Mouse (Mus musculus) intestine, postnatal 0 days (tissue): ENCODE data around the gene Abat. TPM values are rescaled to one million over a fixed set of nuclear protein-coding genes. Genes with fewer than 3 reads are reported as not detected.
"Not testable (repeated sequence)": the region's sequence is repeated elsewhere in the genome, so short reads cannot be mapped to it uniquely, and the experiment has no call there.

ENCODE experiments used
- ATAC-seq: fragments of 200-750 bp; cut with Nextera tagmentation; 2 replicates; pipeline ENCODE4 v1.8.0; 2017; ENCODE audit warnings: mild to moderate bottlenecking, moderate TSS enrichment, moderate library complexity
- H3K27ac ChIP-seq: fragments of 300-500 bp; sonication (generic); 2 replicates; pipeline ENCODE4 v1.5.1; 2014; ENCODE audit warnings: mild to moderate bottlenecking, low read depth, low read length, moderate library complexity
- H3K27me3 ChIP-seq: fragments of 300-500 bp; sonication (generic); replicated peaks from 2 replicates; pipeline ENCODE4 v1.6.1; 2014; ENCODE audit warnings: low read length, mixed read lengths; ENCODE audit not compliant: control insufficient read depth, insufficient read depth
- H3K36me3 ChIP-seq: fragments of 300-500 bp; sonication (generic); 2 replicates; pipeline ENCODE4 v1.6.1; 2014; ENCODE audit warnings: mild to moderate bottlenecking, moderate library complexity; ENCODE audit not compliant: control insufficient read depth, insufficient read depth
- H3K4me1 ChIP-seq: fragments of 300-500 bp; sonication (generic); replicated peaks from 2 replicates; pipeline ENCODE4 v1.6.1; 2014; ENCODE audit warnings: antibody characterized with exemption, low read length, mixed read lengths; ENCODE audit not compliant: control insufficient read depth, insufficient read depth
- H3K4me2 ChIP-seq: fragments of 300-500 bp; sonication (generic); replicated peaks from 2 replicates; pipeline ENCODE4 v1.6.1; 2014; ENCODE audit warnings: low read depth, mild to moderate bottlenecking, moderate library complexity
- H3K4me3 ChIP-seq: fragments of 300-500 bp; sonication (generic); 2 replicates; pipeline ENCODE4 v1.5.1; 2014; ENCODE audit warnings: low read depth, low read length
- H3K9ac ChIP-seq: fragments of 300-500 bp; sonication (generic); 2 replicates; pipeline ENCODE4 v1.6.1; 2014; ENCODE audit warnings: mild to moderate bottlenecking, low read depth, low read length
- H3K9me3 ChIP-seq: fragments of 300-500 bp; sonication (generic); 2 replicates; pipeline ENCODE4 v1.6.1; 2016; ENCODE audit warnings: mixed run types; ENCODE audit not compliant: control insufficient read depth
- CTCF ChIP-seq: sonication (generic); IDR thresholded peaks from 2 replicates; pipeline ENCODE4 v1.5.1; 2016; ENCODE audit warnings: low read depth, mild to moderate bottlenecking, control low read depth, antibody characterized with exemption, moderate library complexity
- WGBS: fragments of 180-500 bp; shearing (Covaris S2); extraction: QIAGEN DNeasy Blood & Tissue Kit; methylation state at CpG from one replicate; pipeline ENCODE4 v1.1.7; 2014; 5-methylcytosine and 5-hydroxymethylcytosine counted together
- polyA plus RNA-seq: library from polyadenylated mRNA; unstranded; fragments of >200 nt; fragmentation: Nextera tagmentation; extraction: Ambion mirVana; gene quantifications from 2 replicates; pipeline ENCODE4 v1.2.1, GENCODE M21; 2015

Gene Abat
- polyA plus RNA-seq, 1 experiment from 2014 or later = 30.8 TPM

- no peak overlapping the region for H3K4me3 ChIP-seq
- H3K9me3 ChIP-seq = peaks cover 7% of the 10 kb centered on the region
- 87% methylated on average over 3 of the region's 3 CpGs for WGBS
- H3K27ac ChIP-seq = no peak overlapping the region
- no peaks in the 10 kb centered on the region for H3K36me3 ChIP-seq
- no peak for TF ChIP-seq CTCF
- no peaks in the 10 kb centered on the region for H3K27me3 ChIP-seq
- ATAC-seq = no peak
- H3K4me1 ChIP-seq = no peaks in the 10 kb centered on the region
- no peak overlapping the region for H3K4me2 ChIP-seq
- H3K9ac ChIP-seq = no peak overlapping the region
Observed at GRCm38 (mm10) chr16:8554351-8554750, 41.1 kb downstream of the Abat start.

GRCm38 (mm10) chr16:8554751-8555150, 41.5 kb downstream of the Abat start:
- H3K27me3 ChIP-seq, H3K4me3 ChIP-seq, H3K9me3 ChIP-seq, H3K9ac ChIP-seq, H3K4me2 ChIP-seq, H3K4me1 ChIP-seq, H3K27ac ChIP-seq, ATAC-seq, H3K36me3 ChIP-seq: not testable (repeated sequence)
- 74% methylated on average over 2 of the region's 2 CpGs for WGBS

GRCm38 (mm10) chr16:8555371-8555770, 42.1 kb downstream of the Abat start:
- H3K9me3 ChIP-seq = peaks cover 12% of the 10 kb centered on the region
- not testable (repeated sequence) for H3K36me3 ChIP-seq, H3K27ac ChIP-seq, H3K4me3 ChIP-seq, H3K4me1 ChIP-seq, ATAC-seq, H3K27me3 ChIP-seq, H3K4me2 ChIP-seq, H3K9ac ChIP-seq
- WGBS = 81% methylated on average over 3 of the region's 3 CpGs

- no peak overlapping the region for H3K9ac ChIP-seq
- 92% methylated on average over 17 of the region's 17 CpGs for WGBS
- ATAC-seq = no peak
Observed at GRCm38 (mm10) chr16:8560079-8560478, 46.9 kb downstream of the Abat start.

GRCm38 (mm10) chr16:8561101-8561500, 47.9 kb downstream of the Abat start:
- ATAC-seq, H3K4me2 ChIP-seq, H3K4me3 ChIP-seq, H3K27ac ChIP-seq, H3K4me1 ChIP-seq, H3K27me3 ChIP-seq, H3K36me3 ChIP-seq, H3K9ac ChIP-seq: not testable (repeated sequence)
- H3K9me3 ChIP-seq = peaks cover 12% of the 10 kb centered on the region
- WGBS = 57% methylated on average over 4 of the region's 4 CpGs

More at GRCm38 (mm10) chr16:8560079-8560478, 46.9 kb downstream of the Abat start:
- H3K4me3 ChIP-seq = no peak overlapping the region
- H3K4me2 ChIP-seq = no peak overlapping the region
- no peaks in the 10 kb centered on the region; the same call in 1 of the 2 replicates for H3K4me1 ChIP-seq
- no peaks in the 10 kb centered on the region for H3K27me3 ChIP-seq
- H3K36me3 ChIP-seq = peaks cover 4% of the 10 kb centered on the region; the same call in 1 of the 2 replicates
- no peak overlapping the region for H3K27ac ChIP-seq
- H3K9me3 ChIP-seq = peaks cover 12% of the 10 kb centered on the region
- TF ChIP-seq CTCF = no peak

GRCm38 (mm10) chr16:8561856-8562255, 48.6 kb downstream of the Abat start:
- H3K27me3 ChIP-seq = not testable (repeated sequence)

GRCm38 (mm10) chr16:8562827-8563226, 49.6 kb downstream of the Abat start:
- Histone ChIP-seq H3K4me1 (peaks cover 11% of the 10 kb centered on the region), H3K9me3 (peaks cover 12% of the 10 kb centered on the region)
- WGBS = 73% methylated on average over 3 of the region's 3 CpGs
- not testable (repeated sequence) for H3K27ac ChIP-seq, ATAC-seq, H3K4me3 ChIP-seq, H3K9ac ChIP-seq, H3K27me3 ChIP-seq, H3K4me2 ChIP-seq, H3K36me3 ChIP-seq

More at GRCm38 (mm10) chr16:8561856-8562255, 48.6 kb downstream of the Abat start:
- H3K4me2 ChIP-seq, H3K27ac ChIP-seq, H3K9ac ChIP-seq, ATAC-seq, H3K36me3 ChIP-seq, H3K4me3 ChIP-seq: not testable (repeated sequence)
- Histone ChIP-seq H3K9me3 (peaks cover 12% of the 10 kb centered on the region), H3K4me1 (peaks cover 11% of the 10 kb centered on the region)
- 66% methylated on average over 4 of the region's 4 CpGs for WGBS
